Mouse (Mus musculus) Muller cell, postnatal 12 days (primary cell): ENCODE results near the gene Pfkm.

Experiments used
- DNase-seq: peaks from one replicate; pipeline ENCODE4 v3.0.0-alpha.2; 2015; ENCODE audit errors: inconsistent ontology term

Pfkm gene

DNA sequence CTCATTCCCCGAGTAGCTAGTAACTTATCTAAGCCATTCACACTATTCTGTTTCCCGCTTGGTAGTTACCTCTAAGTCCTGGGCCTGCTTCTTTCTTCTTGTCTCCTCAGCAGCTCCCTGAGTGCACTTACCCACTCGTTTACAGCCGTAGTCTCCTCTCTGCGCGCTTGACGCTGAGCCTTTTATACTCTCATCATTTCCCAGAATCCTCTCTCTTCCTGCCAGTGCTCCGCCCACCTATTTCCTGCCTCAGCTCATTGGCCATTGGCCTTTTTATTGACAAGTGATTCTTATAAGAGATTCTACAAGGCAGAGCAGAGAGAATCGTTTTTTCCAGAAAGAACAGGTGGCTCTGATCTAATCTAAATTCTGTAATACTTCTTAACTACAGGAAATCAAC, 6.1 kb downstream of the Pfkm start:
- no peak for DNase-seq

DNA sequence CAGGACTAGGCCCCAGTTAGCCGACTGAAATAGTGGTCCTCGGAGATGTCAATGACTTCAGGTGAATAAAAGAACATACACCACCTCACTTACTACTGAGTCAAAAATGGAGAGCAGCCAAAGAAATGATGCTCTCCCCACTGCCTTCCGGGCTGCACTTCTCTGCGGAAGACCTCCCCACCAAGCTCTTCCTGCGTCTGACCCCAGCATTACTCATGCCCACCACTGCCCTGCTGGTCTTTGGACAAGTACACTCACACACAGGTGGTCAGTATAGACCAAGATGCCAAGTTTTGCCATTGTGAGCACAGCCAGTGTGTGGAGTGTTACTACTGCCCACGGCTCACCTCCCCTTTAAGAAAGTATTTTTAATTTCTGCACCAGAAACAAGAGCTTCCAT, 10.0 kb downstream of the Pfkm start:
- no peak for DNase-seq

- no peak for DNase-seq
These were observed 14.1 kb downstream of the Pfkm start for GRCm38 (mm10) chr15:98106506-98106905.

- DNase-seq = no peak
These were observed 14.8 kb downstream of the Pfkm start for GRCm38 (mm10) chr15:98107230-98107629.

DNA sequence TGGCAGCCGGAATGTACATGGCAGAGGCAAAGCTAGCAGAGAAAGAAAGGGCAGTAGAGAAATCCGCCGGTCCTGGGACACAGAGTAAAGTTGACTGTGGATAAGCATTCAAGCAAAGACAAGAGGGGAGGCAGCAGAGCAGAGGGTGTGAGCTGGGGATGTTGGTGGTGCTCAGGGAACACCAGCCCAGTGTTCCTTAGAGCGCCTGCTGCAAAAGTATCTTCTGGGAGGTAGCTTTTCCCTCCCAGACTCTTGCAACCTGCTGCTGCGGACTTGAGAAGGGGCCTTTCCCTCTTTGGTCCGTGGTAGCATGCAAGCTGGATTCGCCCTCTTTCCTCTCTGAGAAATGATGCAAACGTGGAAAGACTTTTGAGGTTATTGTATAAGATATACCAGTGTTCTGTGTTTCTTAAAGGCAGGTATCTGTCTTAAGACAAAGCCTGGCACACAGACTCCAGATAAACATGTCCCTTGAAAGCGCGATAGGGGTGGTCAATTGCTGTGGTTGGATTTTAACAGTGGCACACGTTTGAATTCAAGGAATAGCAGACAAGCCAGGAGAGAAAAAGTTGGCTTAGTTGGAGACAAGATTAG, 15.4 kb downstream of the Pfkm start:
- DNase-seq = no peak

- DNase-seq = peak; percentile 89
These were observed 16.1 kb downstream of the Pfkm start for GRCm38 (mm10) chr15:98108297-98109152.

GRCm38 (mm10) chr15:98111791-98112190, 19.4 kb downstream of the Pfkm start:
- DNase-seq = no peak

GRCm38 (mm10) chr15:98114098-98114851, 21.9 kb downstream of the Pfkm start:
- DNase-seq = no peak

DNA sequence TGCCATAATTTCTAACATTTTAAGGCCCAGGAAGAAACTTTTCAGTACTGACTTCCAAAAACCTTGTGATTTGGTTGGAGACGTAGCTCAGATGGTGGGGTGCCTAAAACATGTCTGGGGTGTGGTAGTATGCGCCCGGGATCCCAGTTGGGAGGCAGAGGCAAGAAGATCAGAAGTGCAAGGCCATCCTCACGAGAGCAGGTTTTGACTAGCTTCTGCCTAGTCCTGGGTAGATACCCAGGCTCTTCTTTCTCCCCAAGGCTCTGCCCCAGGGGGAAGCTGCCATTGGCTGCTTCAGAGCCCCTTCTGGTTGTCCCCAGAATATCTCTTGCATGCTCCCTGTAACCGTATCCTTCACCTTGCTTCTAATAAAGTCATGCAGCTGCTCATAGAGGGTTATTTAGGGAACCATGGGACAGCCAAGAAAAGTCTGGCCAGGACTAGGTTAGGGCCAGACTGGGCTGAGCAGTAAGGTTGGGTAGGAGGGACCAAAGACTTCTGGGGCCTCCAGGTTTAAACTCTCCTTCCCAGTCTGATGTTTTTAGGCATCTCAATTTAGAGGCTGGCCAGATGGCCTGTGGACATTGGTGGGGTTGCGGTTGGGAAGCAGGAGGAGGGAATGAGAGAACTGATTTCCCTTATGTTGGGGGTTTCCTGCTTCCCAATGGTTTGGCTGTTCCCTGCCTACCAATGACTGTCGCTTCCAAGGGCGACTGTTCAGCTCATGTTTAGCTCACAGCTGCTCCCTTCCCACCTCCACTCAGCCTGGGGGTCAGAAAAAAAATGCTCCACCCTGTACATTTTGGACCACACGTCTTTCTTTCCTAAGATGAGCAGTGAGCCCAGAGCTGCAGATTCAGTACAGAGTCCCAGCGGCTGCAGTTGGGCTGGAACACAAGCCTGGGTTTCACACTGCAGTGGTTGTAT, 22.7 kb downstream of the Pfkm start:
- DNase-seq = no peak

DNA sequence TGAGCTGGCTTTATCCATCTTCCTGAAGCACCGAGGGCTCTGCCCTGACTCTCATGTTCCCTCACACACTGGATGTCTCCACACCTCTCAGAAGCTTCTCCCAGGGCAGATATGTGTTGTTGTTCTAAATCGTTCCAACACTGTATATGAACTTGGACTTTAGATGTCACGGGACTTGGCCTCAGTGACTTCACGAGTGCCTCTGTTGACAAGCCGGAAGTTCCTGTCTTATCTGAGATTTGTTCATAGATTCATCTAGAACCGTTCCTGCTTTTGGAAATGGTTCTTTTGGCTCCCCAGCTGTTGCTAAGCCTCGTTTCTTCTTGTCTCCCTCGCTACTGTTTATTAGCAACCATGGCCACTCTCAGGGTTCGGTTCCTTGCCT, 23.4 kb downstream of the Pfkm start:
- DNase-seq = no peak

GRCm38 (mm10) chr15:98116287-98116686, 23.9 kb downstream of the Pfkm start:
- no peak for DNase-seq

DNA sequence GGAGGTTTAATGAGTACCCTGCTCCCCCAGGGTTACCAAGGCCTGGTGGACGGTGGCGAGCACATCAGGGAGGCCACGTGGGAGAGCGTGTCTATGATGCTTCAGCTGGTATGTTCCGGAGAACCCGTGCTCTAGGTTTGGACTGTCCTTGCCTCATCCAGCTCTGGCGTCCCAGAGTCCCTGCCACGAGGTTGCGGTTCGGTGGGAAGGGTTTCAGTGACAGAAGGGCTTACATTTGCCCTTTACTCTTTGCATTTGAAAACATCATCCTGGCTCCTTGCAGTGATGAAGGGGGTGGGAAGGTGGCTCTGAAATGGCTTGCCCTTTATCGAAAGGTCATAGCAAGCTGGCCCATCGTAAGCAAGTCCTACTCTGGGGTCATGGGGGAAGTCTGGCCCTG, 27.0 kb downstream of the Pfkm start:
- no peak for DNase-seq

- DNase-seq = no peak
These were observed 28.4 kb downstream of the Pfkm start for GRCm38 (mm10) chr15:98120831-98121230.

GRCm38 (mm10) chr15:98131001-98131400, 38.6 kb downstream of the Pfkm start:
- no peak for DNase-seq

GRCm38 (mm10) chr15:98131451-98131850, 39.1 kb downstream of the Pfkm start:
- peak; percentile 12 for DNase-seq

- no peak for DNase-seq
These were observed 39.7 kb downstream of the Pfkm start for GRCm38 (mm10) chr15:98131942-98132655.

DNA sequence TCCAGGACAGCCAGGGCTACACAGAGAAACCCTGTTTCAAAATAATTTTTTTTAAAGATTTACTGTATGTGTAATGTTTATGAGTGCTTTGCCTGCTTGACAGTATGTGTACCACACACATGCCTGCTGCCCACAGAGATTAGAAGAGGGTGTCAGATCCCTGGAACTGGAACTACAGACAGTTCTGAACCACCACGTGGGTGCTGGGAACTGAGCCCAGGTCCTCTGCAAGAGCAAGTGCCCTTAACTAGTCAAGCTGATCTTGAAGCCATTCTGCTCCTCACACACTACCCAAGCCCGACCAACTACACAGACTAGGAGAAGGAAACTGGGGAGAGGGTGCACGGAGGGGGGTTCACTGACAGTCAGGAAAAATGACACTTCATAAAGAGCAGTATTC, 41.1 kb downstream of the Pfkm start:
- DNase-seq = no peak

DNA sequence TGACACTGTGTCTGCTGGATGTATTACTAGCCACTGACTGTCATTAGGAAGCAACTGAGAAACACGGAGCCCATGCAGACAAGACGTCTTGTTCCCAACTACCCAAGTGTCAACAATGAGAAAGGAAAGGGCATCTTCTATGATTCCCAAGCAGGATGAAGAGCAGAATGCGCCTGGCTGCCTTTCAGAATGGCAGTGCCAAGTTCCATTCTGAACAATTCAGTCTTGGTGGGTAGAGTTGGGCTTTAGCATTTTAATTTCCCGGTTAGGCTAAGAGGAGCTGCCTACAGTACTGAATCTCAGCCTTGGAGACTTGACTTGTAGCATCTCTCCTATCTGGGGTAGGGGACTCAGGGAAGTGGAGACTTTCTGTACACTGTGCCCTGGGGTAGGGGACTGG, 41.6 kb downstream of the Pfkm start:
- DNase-seq = no peak

GRCm38 (mm10) chr15:98134666-98135065, 42.3 kb downstream of the Pfkm start:
- no peak for DNase-seq

DNA sequence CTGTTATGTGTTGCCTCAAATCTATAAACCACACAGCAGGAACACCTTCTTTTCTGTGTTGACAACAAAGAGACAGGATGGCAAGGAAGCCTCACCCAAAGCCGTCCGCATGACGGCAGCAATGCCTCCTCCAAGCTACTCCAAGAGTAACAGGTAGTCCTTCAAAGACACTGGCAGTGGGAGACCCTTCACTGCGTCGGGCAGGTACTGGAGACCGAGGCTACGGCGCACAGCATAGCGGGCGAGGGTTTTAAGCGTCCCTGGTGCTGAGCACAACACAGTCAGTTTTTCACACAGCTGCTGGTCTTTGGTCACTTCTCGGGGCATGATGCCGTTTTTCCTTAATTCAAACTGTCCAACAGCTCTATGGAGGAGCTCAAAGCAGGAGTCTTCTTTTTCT, 43.3 kb downstream of the Pfkm start:
- no peak for DNase-seq

DNA sequence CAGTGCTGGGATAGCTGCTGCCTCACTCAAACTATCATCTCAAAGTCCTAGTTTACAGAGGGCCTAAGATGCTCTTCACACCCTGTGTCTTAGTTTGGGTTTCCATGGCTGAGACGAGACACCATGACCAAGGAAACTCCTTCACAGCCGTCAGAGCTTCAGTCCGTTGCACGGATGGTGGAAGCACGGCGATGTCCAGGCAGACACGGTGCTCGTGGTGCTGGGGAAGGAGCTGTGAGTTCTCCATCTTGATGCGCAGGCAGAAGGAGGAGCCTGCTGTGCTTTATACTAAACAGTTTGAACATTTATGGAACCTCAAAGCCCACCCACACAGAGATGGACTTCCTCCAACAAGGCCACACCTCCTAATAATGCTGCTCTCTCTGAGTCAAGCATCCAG, 44.5 kb downstream of the Pfkm start:
- DNase-seq = no peak
